In genomic region chr10:60019299-60019698, GRCm38 (mm10) we compare ENCODE assay signal across 28 mouse cellular contexts. TPM values are rescaled to one million over a fixed set of nuclear protein-coding genes. Genes with fewer than 3 reads are reported as not detected.
DNase-seq lines count a peak whose midpoint lies in the region; ATAC-seq and TF ChIP-seq lines count a peak whose summit lies in the region.
"Had no signal": no experiment of that assay in that cellular context is flagged by ENCODE, and none has a peak within 500 bp of the region (broad histone marks: within the 10 kb centered on the region; RNA-seq: fewer than 3 reads in every experiment).

No protein-coding gene starts in this region.

- TF ChIP-seq CTCF in gastrocnemius, adult 2 months (IDR thresholded peaks at IDR 0.05): peak; percentile 8; the same call in 1 of the 2 replicates
- TF ChIP-seq CTCF in layer of hippocampus, adult 2 months (conservative IDR thresholded peaks at IDR 0.05): peak; percentile 53
- peak; percentile 36 for TF ChIP-seq CTCF in stomach, postnatal 0 days (IDR thresholded peaks at IDR 0.05; ENCODE audit: low read depth)

- 68% methylated on average over 2 of the region's 2 CpGs for WGBS in stomach, postnatal 0 days

- TF ChIP-seq EP300 in stomach, postnatal 0 days (optimal IDR thresholded peaks at IDR 0.05): no peak

- H3K27me3 ChIP-seq in stomach, postnatal 0 days (ENCODE audit: control insufficient read depth, insufficient read depth, low read length): no peaks in the 10 kb centered on the region
- H3K27me3 ChIP-seq: embryonic facial prominence, embryonic 12.5 days; heart, embryonic 13.5 days; limb, embryonic 15.5 days; neural tube, embryonic 13.5 days had no signal

- H3K4me1 ChIP-seq in stomach, postnatal 0 days (replicated peaks; ENCODE audit: control insufficient read depth, insufficient read depth): no peaks in the 10 kb centered on the region
- H3K4me1 ChIP-seq: embryonic facial prominence, embryonic 12.5 days; limb, embryonic 15.5 days; midbrain, embryonic 10.5 days; neural tube, embryonic 13.5 days had no signal

- intact Hi-C loops in gastrocnemius, adult 2 months (cut with DNase I): no loop called here

- no peak overlapping the region for H3K4me3 ChIP-seq in gastrocnemius, adult 2 months
- H3K4me3 ChIP-seq in layer of hippocampus, adult 2 months: no peak overlapping the region
- no peak overlapping the region for H3K4me3 ChIP-seq in stomach, postnatal 0 days (ENCODE audit: low read depth, low read length)
- H3K4me3 ChIP-seq: embryonic facial prominence, embryonic 12.5 days; heart, embryonic 13.5 days; limb, embryonic 15.5 days; midbrain, embryonic 10.5 days; neural tube, embryonic 13.5 days had no signal

- DNase-seq in gastrocnemius, adult 2 months: no peak
- no peak for DNase-seq in gastrocnemius, adult 18-20 months (ENCODE audit: low spot score)
- DNase-seq in layer of hippocampus, adult 2 months (ENCODE audit: low spot score in 2 of 2): no peak
- DNase-seq in layer of hippocampus, postnatal 36 days: no peak
- peak; percentile 8 for DNase-seq in lung, postnatal 36 days
- DNase-seq in lung, postnatal 25 days (ENCODE audit: low spot score): no peak
- no peak for DNase-seq in stomach, postnatal 0 days (ENCODE audit: low spot score)
- DNase-seq: adrenal gland, adult 8-10 months; cerebellum, adult 11 months; cerebellum, adult 9-10 months; cerebellum, postnatal 36 days; gastrocnemius, postnatal 36 days; heart, adult 18-20 months; heart, postnatal 14 days; kidney, adult 8-10 months; kidney, postnatal 14 days; left cerebral cortex, postnatal 4 days had no signal

- H3K27ac ChIP-seq in gastrocnemius, adult 2 months: no peak overlapping the region
- no peak overlapping the region for H3K27ac ChIP-seq in layer of hippocampus, adult 2 months
- H3K27ac ChIP-seq in stomach, postnatal 0 days (replicated peaks): no peak overlapping the region
- H3K27ac ChIP-seq: embryonic facial prominence, embryonic 12.5 days; heart, embryonic 13.5 days; limb, embryonic 15.5 days; liver, embryonic 14.5 days; midbrain, embryonic 10.5 days; neural tube, embryonic 13.5 days had no signal

- H3K4me2 ChIP-seq in stomach, postnatal 0 days (replicated peaks; ENCODE audit: low read depth): no peak overlapping the region
- H3K4me2 ChIP-seq: embryonic facial prominence, embryonic 12.5 days; heart, embryonic 13.5 days; limb, embryonic 15.5 days; neural tube, embryonic 13.5 days had no signal

- no peak for ATAC-seq in stomach, postnatal 0 days (ENCODE audit: low FRiP score, low TSS enrichment)
- ATAC-seq in cerebellum, adult (ENCODE audit: insufficient number of reproducible peaks, low FRiP score, low TSS enrichment): no peak
- ATAC-seq: CD4-positive, CD25-positive, alpha-beta regulatory T cell, adult 4 months; forebrain, embryonic 14.5 days; hindbrain, embryonic 16.5 days; midbrain, embryonic 16.5 days had no signal

- H3K36me3 ChIP-seq in stomach, postnatal 0 days (ENCODE audit: control insufficient read depth, insufficient read depth, low read length): 0 out of 2 replicates have a peak, but pooled peaks cover 3% of the 10 kb centered on the region

- H3K9me3 ChIP-seq in stomach, postnatal 0 days (ENCODE audit: control insufficient read depth, low read length): no peaks in the 10 kb centered on the region
- H3K9me3 ChIP-seq: embryonic facial prominence, embryonic 12.5 days; heart, embryonic 13.5 days; limb, embryonic 15.5 days; midbrain, embryonic 10.5 days; neural tube, embryonic 13.5 days had no signal

- no peak overlapping the region for H3K9ac ChIP-seq in stomach, postnatal 0 days (ENCODE audit: low read length)
- H3K9ac ChIP-seq: embryonic facial prominence, embryonic 12.5 days; heart, embryonic 13.5 days; limb, embryonic 15.5 days; liver, embryonic 14.5 days; neural tube, embryonic 13.5 days had no signal

RNA-seq across cellular contexts. Expression of gene Anapc16, which starts 16.4 kb away (rescaled TPM):
- total RNA-seq in gastrocnemius, adult 2 months (2021): 10 to 100 TPM; 49.5 to 50.7 TPM
- total RNA-seq in gastrocnemius, adult 18-20 months (2021): 10 to 100 TPM; 43.7 to 43.9 TPM
- total RNA-seq in layer of hippocampus, adult 2 months (2021): 10 to 100 TPM; 64.8 to 71.4 TPM
- total RNA-seq in layer of hippocampus, postnatal 36 days (2021): 10 to 100 TPM; 69.8 to 71.1 TPM
- polyA plus RNA-seq in stomach, postnatal 0 days (2015; fragmentation: Nextera tagmentation; extraction: Ambion mirVana): 76.8 and 86.4 TPM in 2 replicates

RNA-seq across cellular contexts. Expression of gene Ascc1, which starts 16.7 kb away (rescaled TPM):
- total RNA-seq in gastrocnemius, adult 2 months (2021): 10 to 100 TPM; 13.6 to 14.6 TPM
- 10 to 100 TPM; 14.2 to 15.3 TPM for total RNA-seq in gastrocnemius, adult 18-20 months (2021)
- total RNA-seq in layer of hippocampus, adult 2 months (2021): 10 to 100 TPM; 15.3 to 17.2 TPM
- total RNA-seq in layer of hippocampus, postnatal 36 days (2021): 10 to 100 TPM; 14.3 to 18.1 TPM
- polyA plus RNA-seq in stomach, postnatal 0 days (2015; fragmentation: Nextera tagmentation; extraction: Ambion mirVana): 29.0 and 31.6 TPM in 2 replicates
